Mouse (Mus musculus) lung, embryonic 14.5 days (tissue): ENCODE measurements around the gene Zfp827. TPM values are rescaled to one million over a fixed set of nuclear protein-coding genes. Genes with fewer than 3 reads are reported as not detected.

Experiments used
- ATAC-seq: fragments of 200-750 bp; cut with Nextera tagmentation; 2 replicates; pipeline ENCODE4 v1.8.0; 2017; ENCODE audit warnings: mild to moderate bottlenecking, moderate TSS enrichment, moderate library complexity; ENCODE audit not compliant: insufficient read depth
- DNase-seq: peaks from one replicate; pipeline ENCODE4 v3.0.0-alpha.2; 2015
- H3K27ac ChIP-seq: fragments of 300-500 bp; sonication (generic); 2 replicates; pipeline ENCODE4 v1.5.1; 2014; ENCODE audit warnings: low read depth, mild to moderate bottlenecking, moderate library complexity
- H3K27me3 ChIP-seq: fragments of 300-500 bp; sonication (generic); 2 replicates; pipeline ENCODE4 v1.6.1; 2014; ENCODE audit warnings: low read length, control low read depth; ENCODE audit not compliant: insufficient read depth
- H3K36me3 ChIP-seq: fragments of 300-500 bp; sonication (generic); 2 replicates; pipeline ENCODE4 v1.6.1; 2014; ENCODE audit warnings: control low read depth; ENCODE audit not compliant: insufficient read depth
- H3K4me1 ChIP-seq: fragments of 300-500 bp; sonication (generic); 2 replicates; pipeline ENCODE4 v1.6.1; 2014; ENCODE audit warnings: antibody characterized with exemption, control low read depth; ENCODE audit not compliant: insufficient read depth
- H3K4me2 ChIP-seq: fragments of 300-500 bp; sonication (generic); 2 replicates; pipeline ENCODE4 v1.6.1; 2014; ENCODE audit warnings: mild to moderate bottlenecking
- H3K4me3 ChIP-seq: fragments of 300-500 bp; sonication (generic); 2 replicates; pipeline ENCODE4 v1.5.1; 2014; ENCODE audit warnings: low read depth, low read length
- H3K9ac ChIP-seq: fragments of 300-500 bp; sonication (generic); 2 replicates; pipeline ENCODE4 v1.6.1; 2014
- H3K9me3 ChIP-seq: fragments of 300-500 bp; sonication (generic); 2 replicates; pipeline ENCODE4 v1.6.1; 2016; ENCODE audit warnings: low read depth, low read length, control low read depth
- CTCF ChIP-seq: IDR thresholded peaks from 2 replicates; pipeline ENCODE4 v1.5.1; 2016; ENCODE audit warnings: antibody characterized with exemption, low read depth
- WGBS: fragments of 180-500 bp; shearing (Covaris S2); extraction: QIAGEN DNeasy Blood & Tissue Kit; methylation state at CpG from one replicate; pipeline ENCODE4 v1.1.7; 2014; 5-methylcytosine and 5-hydroxymethylcytosine counted together
- polyA plus RNA-seq: library from polyadenylated mRNA; unstranded; fragments of >200 nt; fragmentation: Nextera tagmentation; extraction: Ambion mirVana; gene quantifications from 2 replicates; pipeline ENCODE4 v1.2.1, GENCODE M21; 2014

Gene Zfp827
- polyA plus RNA-seq, 1 experiment from 2014 or later, result 9.5 TPM

DNA sequence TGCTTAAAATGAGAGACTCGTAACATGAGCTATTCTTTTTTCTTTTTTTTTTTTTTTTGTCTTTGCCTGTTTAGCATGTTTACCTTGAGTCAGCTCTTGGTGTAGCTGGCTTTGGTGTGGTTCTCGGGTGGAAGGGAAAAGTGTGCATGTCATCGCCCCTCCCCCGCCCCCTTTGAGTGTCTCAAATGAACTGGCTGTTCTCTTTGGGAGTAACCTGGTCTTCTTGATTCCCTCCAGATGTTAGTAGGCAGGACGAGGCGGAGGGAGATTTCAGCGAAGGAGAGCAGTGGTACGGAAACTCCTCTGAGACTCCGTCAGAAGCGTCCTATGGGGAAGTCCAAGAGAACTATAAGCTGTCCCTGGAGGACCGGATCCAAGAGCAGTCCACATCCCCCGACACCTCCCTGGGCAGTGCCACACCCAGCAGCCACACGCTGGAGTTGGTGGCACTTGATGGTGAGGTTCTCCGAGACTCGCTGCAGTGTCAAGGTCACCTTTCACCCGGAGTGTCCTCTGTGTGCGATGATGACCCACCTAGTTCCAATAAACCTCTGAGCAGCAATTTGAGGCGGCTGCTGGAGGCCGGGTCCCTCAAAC is 31.9 kb downstream of the Zfp827 start:
- DNase-seq (no peak), ATAC-seq (no peak)
- 76% methylated on average over 19 of the region's 19 CpGs for WGBS
- no peaks in the 10 kb centered on the region for H3K4me1 ChIP-seq
- H3K27ac ChIP-seq, result no peak overlapping the region
- peaks cover 33% of the 10 kb centered on the region for H3K36me3 ChIP-seq
- no peaks in the 10 kb centered on the region for H3K9me3 ChIP-seq
- H3K4me2 ChIP-seq, result no peak overlapping the region
- no peak overlapping the region for H3K4me3 ChIP-seq
- TF ChIP-seq CTCF, result no peak
- no peak overlapping the region for H3K9ac ChIP-seq
- H3K27me3 ChIP-seq, result no peaks in the 10 kb centered on the region

DNA sequence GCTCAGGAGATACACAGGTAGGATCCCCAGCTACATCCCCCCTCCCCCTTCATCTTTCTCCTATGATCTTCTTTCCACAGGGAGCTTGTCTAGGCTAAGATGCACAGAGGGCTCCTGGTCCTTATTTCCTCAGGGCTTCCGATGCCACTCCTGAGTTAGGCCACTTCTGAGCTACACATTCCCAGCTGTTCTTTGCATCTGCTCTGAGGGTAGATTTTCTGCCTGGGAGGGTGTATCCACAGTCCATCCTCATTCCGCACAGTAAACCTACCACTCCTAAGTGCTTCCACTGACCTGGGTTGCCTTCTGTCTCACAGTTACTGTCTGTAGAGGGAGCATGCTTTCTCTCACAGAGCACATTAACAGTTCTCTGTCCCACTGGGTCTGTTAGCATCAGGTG is 37.7 kb downstream of the Zfp827 start:
- no peak overlapping the region for H3K4me3 ChIP-seq
- TF ChIP-seq CTCF, result no peak
- no peak overlapping the region for H3K27ac ChIP-seq
- peaks cover 42% of the 10 kb centered on the region for H3K36me3 ChIP-seq
- ATAC-seq (no peak), DNase-seq (no peak)
- no peak overlapping the region for H3K4me2 ChIP-seq
- no peaks in the 10 kb centered on the region for H3K9me3 ChIP-seq
- no peaks in the 10 kb centered on the region for H3K4me1 ChIP-seq
- H3K27me3 ChIP-seq, result no peaks in the 10 kb centered on the region
- 81% methylated on average over 2 of the region's 2 CpGs for WGBS
- H3K9ac ChIP-seq, result no peak overlapping the region

DNA sequence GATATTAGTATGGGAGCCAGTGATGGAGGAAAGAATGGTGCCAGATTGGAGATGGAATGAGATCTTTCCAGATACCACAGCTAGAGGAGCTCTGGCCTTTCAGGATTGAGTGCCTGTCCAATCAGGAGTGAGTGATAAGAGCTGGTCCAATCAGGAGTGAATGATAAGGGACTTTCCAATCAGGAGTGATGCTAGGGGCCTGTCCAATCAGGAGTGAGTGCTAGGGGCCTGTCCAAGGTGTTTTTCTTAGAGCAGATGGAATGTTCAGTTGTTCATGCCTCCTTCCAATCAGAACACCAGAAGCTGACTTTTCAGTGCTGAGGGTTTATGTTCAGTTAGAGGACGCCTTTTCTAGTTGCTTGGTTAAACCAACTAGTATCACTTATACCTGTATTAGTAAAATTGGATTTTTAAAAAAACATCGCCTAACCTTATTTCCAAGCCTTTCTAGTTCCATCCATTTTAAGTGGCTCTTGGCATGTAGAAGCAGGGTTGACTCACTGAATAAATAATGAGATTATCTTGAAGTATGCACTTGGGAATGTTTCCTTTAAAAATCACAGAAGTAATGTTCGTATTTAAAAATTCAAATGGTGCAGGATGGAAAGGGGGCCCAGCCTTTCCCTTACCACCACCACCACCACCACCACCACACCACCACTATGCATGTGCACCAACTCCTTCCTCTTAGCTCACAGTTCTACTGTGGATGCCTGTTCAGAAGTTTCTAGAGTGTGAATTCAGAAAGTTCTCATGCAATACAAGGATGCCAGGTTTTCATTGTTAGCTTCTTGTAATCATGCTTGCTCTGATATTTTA is 39.8 kb downstream of the Zfp827 start:
- H3K36me3 ChIP-seq, result peaks cover 31% of the 10 kb centered on the region; the same call in 1 of the 2 replicates
- ATAC-seq, result peak; percentile 63

DNA sequence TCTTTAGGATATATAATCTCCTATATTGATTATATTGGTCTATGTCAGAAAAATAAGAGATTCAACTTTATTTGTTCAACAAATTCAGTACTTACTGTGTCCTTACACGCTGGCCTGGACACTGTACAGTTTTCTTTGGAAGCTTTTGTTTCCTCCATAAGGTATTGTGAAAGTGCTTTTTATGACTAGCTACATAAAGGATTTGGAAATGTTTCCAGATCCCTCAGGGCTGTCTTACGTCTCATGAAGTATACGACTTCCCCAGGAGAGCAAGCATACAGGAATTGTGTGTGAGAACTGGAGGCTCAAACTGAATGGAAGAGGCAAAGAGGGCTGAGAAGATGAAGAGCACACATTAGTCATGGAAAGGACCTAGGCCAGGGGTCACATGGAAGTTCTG is 45.1 kb downstream of the Zfp827 start:
- Histone ChIP-seq H3K27me3 (no peaks in the 10 kb centered on the region), H3K4me2 (no peak overlapping the region), H3K9ac (no peak overlapping the region), H3K4me3 (no peak overlapping the region), H3K27ac (no peak overlapping the region), H3K36me3 (peaks cover 46% of the 10 kb centered on the region), H3K9me3 (no peaks in the 10 kb centered on the region), H3K4me1 (0 out of 2 replicates have a peak, but pooled peaks cover 3% of the 10 kb centered on the region)
- ATAC-seq, result no peak
- no peak for DNase-seq
- 83% methylated on average over 3 of the region's 3 CpGs for WGBS
- TF ChIP-seq CTCF, result no peak

More for the DNA sequence above, 39.8 kb downstream of the Zfp827 start:
- DNase-seq, result peak; percentile 26
- Histone ChIP-seq H3K4me3 (no peak overlapping the region), H3K27me3 (no peaks in the 10 kb centered on the region), H3K27ac (no peak overlapping the region), H3K9me3 (no peaks in the 10 kb centered on the region), H3K4me1 (no peaks in the 10 kb centered on the region), H3K9ac (no peak overlapping the region), H3K4me2 (no peak overlapping the region)
- 58% methylated on average over 3 of the region's 3 CpGs for WGBS
- TF ChIP-seq CTCF, result no peak

DNA sequence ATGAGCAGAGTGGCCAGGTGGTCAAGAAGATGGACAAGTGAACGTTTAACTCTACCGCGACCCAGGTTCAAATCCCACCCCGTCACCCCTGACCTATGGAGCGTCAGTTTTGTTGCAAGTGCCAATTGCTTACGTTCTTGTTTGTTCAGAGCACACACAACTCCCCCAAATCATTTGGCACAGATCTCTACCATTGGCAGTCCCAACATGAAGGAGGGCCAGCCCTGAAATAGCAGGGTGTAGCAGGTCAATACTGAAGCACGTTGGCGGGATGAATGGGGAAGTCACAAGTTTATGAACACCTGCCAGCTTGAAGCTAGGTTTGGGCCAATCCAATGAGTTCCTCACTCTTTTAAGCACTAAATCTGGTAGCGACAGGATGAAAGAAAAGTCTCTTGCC is 46.7 kb downstream of the Zfp827 start:
- Histone ChIP-seq H3K9me3 (no peaks in the 10 kb centered on the region), H3K36me3 (peaks cover 54% of the 10 kb centered on the region), H3K27ac (no peak overlapping the region), H3K9ac (no peak overlapping the region), H3K4me1 (0 out of 2 replicates have a peak, but pooled peaks cover 3% of the 10 kb centered on the region), H3K27me3 (no peaks in the 10 kb centered on the region), H3K4me3 (no peak overlapping the region), H3K4me2 (no peak overlapping the region)
- DNase-seq (peak; percentile 16), ATAC-seq (no peak)
- 77% methylated on average over 9 of the region's 9 CpGs for WGBS
- no peak for TF ChIP-seq CTCF

DNA sequence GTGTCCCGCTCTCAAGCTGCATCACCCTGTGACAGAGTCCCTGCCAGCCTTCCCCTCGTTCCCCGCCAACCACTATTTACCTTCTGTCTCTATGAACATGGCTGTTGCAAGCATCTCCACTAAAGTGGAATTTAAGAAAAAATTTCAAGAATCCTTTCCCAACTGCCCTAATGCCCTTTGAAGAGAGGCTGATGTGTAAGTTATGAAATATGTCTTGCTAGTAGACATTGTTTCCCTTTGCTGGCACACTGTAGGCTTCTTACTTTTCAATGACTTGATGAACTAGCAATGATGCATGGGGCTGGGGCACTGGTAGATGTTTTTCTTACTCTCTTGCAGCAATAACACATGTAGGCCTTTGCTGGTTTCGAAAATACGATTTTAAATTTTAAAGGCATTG is 49.0 kb downstream of the Zfp827 start:
- Histone ChIP-seq H3K9ac (no peak overlapping the region), H3K36me3 (peaks cover 47% of the 10 kb centered on the region), H3K9me3 (no peaks in the 10 kb centered on the region), H3K4me1 (0 out of 2 replicates have a peak, but pooled peaks cover 6% of the 10 kb centered on the region), H3K27me3 (no peaks in the 10 kb centered on the region), H3K27ac (no peak overlapping the region), H3K4me2 (no peak overlapping the region), H3K4me3 (no peak overlapping the region)
- DNase-seq, result no peak
- TF ChIP-seq CTCF, result no peak
- no peak for ATAC-seq
- 67% methylated on average over 5 of the region's 5 CpGs for WGBS

DNA sequence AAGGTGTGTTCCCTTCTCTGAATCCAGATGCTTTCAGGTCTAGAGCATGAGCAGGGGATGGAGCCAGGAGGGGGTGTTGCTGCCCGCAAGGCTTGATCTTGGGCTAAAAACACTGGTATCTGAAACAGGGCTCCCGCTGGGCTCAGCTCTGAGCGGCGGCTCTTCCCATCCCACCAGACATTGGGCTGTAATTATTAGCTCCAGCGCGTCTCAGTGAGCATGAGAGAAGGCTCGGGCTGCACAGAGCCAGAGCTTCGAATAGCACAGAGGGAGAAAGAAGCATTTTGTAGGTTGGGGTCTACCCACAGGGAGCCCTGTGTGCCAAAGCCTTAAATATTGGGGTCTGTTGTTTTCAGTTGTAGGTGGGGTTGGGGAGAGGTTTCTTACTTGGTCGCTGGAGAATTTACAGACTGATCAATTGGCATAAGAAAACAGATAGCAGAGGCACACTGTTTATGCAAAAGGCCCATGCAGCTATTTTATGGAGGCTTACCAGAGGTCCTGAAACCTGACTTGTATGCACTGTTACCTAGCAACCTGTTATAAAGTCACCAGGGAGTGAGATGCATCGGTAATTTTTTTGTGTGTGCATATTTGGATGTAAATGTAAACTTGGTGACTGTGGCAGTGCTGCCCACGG is 50.4 kb downstream of the Zfp827 start:
- Histone ChIP-seq H3K9me3 (no peaks in the 10 kb centered on the region), H3K4me1 (peaks cover 12% of the 10 kb centered on the region; the same call in 1 of the 2 replicates), H3K27ac (peak overlapping the region; percentile 2; the same call in 1 of the 2 replicates), H3K4me2 (no peak overlapping the region), H3K27me3 (no peaks in the 10 kb centered on the region), H3K9ac (no peak overlapping the region), H3K4me3 (no peak overlapping the region), H3K36me3 (peaks cover 48% of the 10 kb centered on the region)
- ATAC-seq (no peak), DNase-seq (no peak)
- 62% methylated on average over 11 of the region's 11 CpGs for WGBS
- no peak for TF ChIP-seq CTCF
